20 mouse cellular contexts compared by ENCODE assay signal in the genomic region with DNA sequence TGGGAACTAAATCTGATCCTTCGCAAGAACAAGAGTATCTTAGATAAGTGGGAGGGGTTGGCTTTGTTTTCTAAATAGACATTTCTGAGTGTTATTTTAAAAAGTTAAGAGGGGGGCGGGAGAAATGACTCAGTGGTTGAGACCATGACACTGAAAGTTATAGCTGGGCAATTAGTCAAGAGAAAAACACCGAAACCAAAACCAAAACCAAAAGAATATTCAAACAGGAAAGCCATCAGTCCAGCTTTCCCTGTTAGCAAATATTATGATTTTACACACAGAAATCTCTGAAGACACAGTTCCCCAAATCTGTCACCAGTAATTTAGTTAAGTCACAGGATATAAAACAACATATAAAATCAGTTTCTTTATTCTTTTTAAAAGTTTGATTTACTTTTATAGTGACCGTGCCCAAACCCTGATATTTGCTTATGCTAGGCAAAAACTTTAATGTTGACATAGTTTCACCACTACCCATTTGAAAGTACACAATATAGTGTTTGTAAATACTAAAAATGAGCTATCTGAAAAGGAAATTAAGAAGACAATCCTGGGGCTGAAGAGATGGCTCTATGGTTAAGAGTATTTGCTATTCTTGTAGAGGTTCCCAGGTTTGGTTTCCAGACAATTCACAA. TPM values are rescaled to one million over a fixed set of nuclear protein-coding genes. Genes with fewer than 3 reads are reported as not detected.
DNase-seq lines count a peak whose midpoint lies in the region; ATAC-seq lines count a peak whose summit lies in the region.
"Had no signal": no experiment of that assay in that cellular context is flagged by ENCODE, and none has a peak within 500 bp of the region (broad histone marks: within the 10 kb centered on the region; RNA-seq: fewer than 3 reads in every experiment).

No protein-coding gene starts in this region.

- peak; percentile 59 for DNase-seq in heart, adult 8-10 months (ENCODE audit: low spot score)
- DNase-seq in heart, postnatal 14 days: no peak
- peak; percentile 20 for DNase-seq in 3134 (ENCODE audit: extremely low read depth, insufficient read length, low spot score)
- no peak for DNase-seq in thymus, adult 18-20 months
- DNase-seq in spleen, postnatal 14 days (ENCODE audit: low spot score in 2 of 2): no peak
- DNase-seq in frontal cortex, postnatal 14 days (ENCODE audit: low spot score in 2 of 2): no peak
- DNase-seq: adrenal gland, postnatal 14 days; cerebellum, postnatal 25 days; liver, embryonic 13.5 days; right cerebral cortex, adult 18-20 months had no signal

- peak; percentile 92 for ATAC-seq in CD4-positive, CD25-positive, alpha-beta regulatory T cell, adult 4 months
- peak; percentile 89 for ATAC-seq in inflammation-experienced regulatory T-cells, adult 6 months

- intact Hi-C loops in heart, postnatal 14 days (cut with DNase I): no loop called here

RNA-seq across cellular contexts. Expression of a gene that starts 6.9 kb away (rescaled TPM):
- total RNA-seq in heart, adult 8-10 months (2022): 10 to 100 TPM; 20.7 to 22.7 (median 22.5) TPM
- total RNA-seq in heart, postnatal 14 days (2021): 10 to 100 TPM; 22.8 TPM
- polyA plus RNA-seq in CD4-positive, CD25-positive, alpha-beta regulatory T cell, adult 4 months (2017; shearing (Covaris generic)): 10 to 100 TPM; 12.1 to 13.2 TPM
- polyA plus RNA-seq in inflammation-experienced regulatory T-cells, adult 6 months (2017; shearing (Covaris generic)): 10 to 100 TPM; 10.1 to 18.0 (median 11.4) TPM

RNA-seq across cellular contexts. Expression of a gene that starts 25.3 kb away (rescaled TPM):
- not detected for total RNA-seq in heart, adult 8-10 months (2022)
- total RNA-seq in heart, postnatal 14 days (2021): not detected
- not detected for polyA plus RNA-seq in CD4-positive, CD25-positive, alpha-beta regulatory T cell, adult 4 months (2017; shearing (Covaris generic))
- not detected for polyA plus RNA-seq in inflammation-experienced regulatory T-cells, adult 6 months (2017; shearing (Covaris generic))
- total RNA-seq: adrenal gland, postnatal 14 days; layer of hippocampus, adult 18-20 months; left cerebral cortex, postnatal 14 days had no signal
- polyA plus RNA-seq: embryonic facial prominence, embryonic 10.5 days; heart, embryonic 12.5 days; hindbrain, embryonic 12.5 days; kidney, embryonic 14.5 days; liver, embryonic 13.5 days; midbrain, embryonic 10.5 days; spleen, adult 2 months had no signal

Comparison
In these comparisons a context has a peak if more than half of its experiments do, and no peak if none do; other contexts are left out.
1. DNase-seq: peak in heart, adult 8-10 months (single experiment) and 3134 (single experiment); none in heart, postnatal 14 days (0 of 2), thymus, adult 18-20 months (0 of 2), spleen, postnatal 14 days (0 of 2) and frontal cortex, postnatal 14 days (0 of 2).